Mouse (Mus musculus) kidney, postnatal 0 days (tissue): ENCODE measurements at regions not wholly inside any gene's neighbourhood (a gene's known extent, or its start where the extent isn't known, plus 50 kb on each side); places are given as distances from the start of the nearest gene placed in this dataset.

ENCODE experiments used
- ATAC-seq: fragments of 200-750 bp; cut with Nextera tagmentation; replicated peaks from 2 replicates; pipeline ENCODE4 v1.8.0; 2017; ENCODE audit warnings: low read depth, moderate number of reproducible peaks, moderate TSS enrichment, moderate library complexity; ENCODE audit not compliant: low FRiP score
- DNase-seq: peaks from one replicate; pipeline ENCODE4 v3.0.0-alpha.2; 2016; ENCODE audit warnings: low spot score
- H3K27ac ChIP-seq: fragments of 300-500 bp; sonication (generic); 2 replicates; pipeline ENCODE4 v1.5.1; 2014; ENCODE audit warnings: mild to moderate bottlenecking
- H3K27me3 ChIP-seq: fragments of 300-500 bp; sonication (generic); 2 replicates; pipeline ENCODE4 v1.6.1; 2014; ENCODE audit warnings: low read length, mixed read lengths; ENCODE audit not compliant: insufficient read depth
- H3K36me3 ChIP-seq: fragments of 300-500 bp; sonication (generic); 2 replicates; pipeline ENCODE4 v1.6.1; 2014; ENCODE audit warnings: low read length, mixed read lengths; ENCODE audit not compliant: insufficient read depth
- H3K4me1 ChIP-seq: fragments of 300-500 bp; sonication (generic); replicated peaks from 2 replicates; pipeline ENCODE4 v1.6.1; 2014; ENCODE audit warnings: antibody characterized with exemption, low read length, mixed read lengths; ENCODE audit not compliant: insufficient read depth
- H3K4me2 ChIP-seq: fragments of 300-500 bp; sonication (generic); 2 replicates; pipeline ENCODE4 v1.6.1; 2014; ENCODE audit warnings: mild to moderate bottlenecking, low read length, moderate library complexity, mixed read lengths
- H3K4me3 ChIP-seq: fragments of 300-500 bp; sonication (generic); replicated peaks from 2 replicates; pipeline ENCODE4 v1.5.1; 2014; ENCODE audit warnings: low read depth, low read length
- H3K9ac ChIP-seq: fragments of 300-500 bp; sonication (generic); 2 replicates; pipeline ENCODE4 v1.6.1; 2014; ENCODE audit warnings: low read depth, low read length
- H3K9me3 ChIP-seq: fragments of 300-500 bp; sonication (generic); replicated peaks from 2 replicates; pipeline ENCODE4 v1.6.1; 2016; ENCODE audit warnings: low read length, inconsistent platforms, mixed read lengths
- CTCF ChIP-seq: IDR thresholded peaks from 2 replicates; pipeline ENCODE4 v1.5.1; 2016; ENCODE audit warnings: antibody characterized with exemption, low read depth, mild to moderate bottlenecking, moderate library complexity
- WGBS: fragments of 180-500 bp; shearing (Covaris S2); extraction: QIAGEN DNeasy Blood & Tissue Kit; methylation state at CpG from one replicate; pipeline ENCODE4 v1.1.7; 2014; 5-methylcytosine and 5-hydroxymethylcytosine counted together

- TF ChIP-seq CTCF, result no peak
- Histone ChIP-seq H3K4me1 (no peaks in the 10 kb centered on the region), H3K9ac (no peak overlapping the region), H3K27ac (no peak overlapping the region), H3K36me3 (no peaks in the 10 kb centered on the region), H3K4me3 (no peak overlapping the region), H3K4me2 (no peak overlapping the region), H3K27me3 (no peaks in the 10 kb centered on the region), H3K9me3 (no peaks in the 10 kb centered on the region)
- 77% methylated on average over 1 of the region's 1 CpGs for WGBS
- DNase-seq (no peak), ATAC-seq (no peak)
These were observed 236.1 kb downstream of the Dmac1 start for GRCm38 (mm10) chr4:75041930-75042579.
